Mouse (Mus musculus) layer of hippocampus, adult 2 months (tissue): ENCODE data around the gene Try10. TPM values are rescaled to one million over a fixed set of nuclear protein-coding genes. Genes with fewer than 3 reads are reported as not detected.
"Not testable (repeated sequence)": the region's sequence is repeated elsewhere in the genome, so short reads cannot be mapped to it uniquely, and the experiment has no call there.

Source experiments
- DNase-seq, 2 experiments: peaks; one replicate each; pipeline ENCODE4 v3.0.0; 2022; ENCODE audit warnings: low spot score in 2 of 2
- H3K27ac ChIP-seq: fragments of 200-600 bp; 2 replicates; pipeline ENCODE4 v1.8.1; 2022
- H3K4me3 ChIP-seq: fragments of 200-600 bp; 2 replicates; pipeline ENCODE4 v1.8.1; 2022; ENCODE audit warnings: mild to moderate bottlenecking
- CTCF ChIP-seq: fragments of 200-600 bp; conservative IDR thresholded peaks from 2 replicates; pipeline ENCODE4 v1.8.1; 2022; ENCODE audit warnings: antibody characterized with exemption, mild to moderate bottlenecking, moderate library complexity
- long read RNA-seq, 2 experiments: library from polyadenylated mRNA; stranded (forward); transcript quantifications; one replicate each; pipeline ENCODE4 v2.0.0; 2021; ENCODE audit warnings: borderline mapping rate in 2 of 2
- total RNA-seq, 2 experiments: library from RNA; stranded (reverse); gene quantifications; 2 replicates each; pipeline ENCODE4 v1.2.3; 2021

The Try10 gene
- total RNA-seq: not detected
- long read RNA-seq, experiment 1: 0 reads
- long read RNA-seq, experiment 2: 0 reads

- no peak for DNase-seq
- TF ChIP-seq CTCF: no peak
- H3K4me3 ChIP-seq: no peak within 1 kb of the TSS
- no peak within 1 kb of the TSS for H3K27ac ChIP-seq
These were observed at the start of gene Try10 for GRCm38 (mm10) chr6:41353932-41354331. Gene Try10, plus strand, starts transcription at chr6:41354105.

- not testable (repeated sequence) for DNase-seq
These were observed 37.2 kb upstream of the Try10 start, which contains the start of gene Try5 for GRCm38 (mm10) chr6:41316741-41317140. Gene Try5, minus strand, starts transcription at chr6:41316841.

GRCm38 (mm10) chr6:41373772-41374171 lies 19.9 kb downstream of the Try10 start:
- DNase-seq, H3K4me3 ChIP-seq, H3K27ac ChIP-seq: not testable (repeated sequence)

More at GRCm38 (mm10) chr6:41316741-41317140, 37.2 kb upstream of the Try10 start, which contains the start of gene Try5:
- not testable (repeated sequence) for H3K27ac ChIP-seq, H3K4me3 ChIP-seq

GRCm38 (mm10) chr6:41377578-41377977 lies 23.7 kb downstream of the Try10 start, which contains the start of gene Prss3:
Gene Prss3, minus strand, starts transcription at chr6:41377678.
- H3K27ac ChIP-seq, DNase-seq, H3K4me3 ChIP-seq: not testable (repeated sequence)

DNA sequence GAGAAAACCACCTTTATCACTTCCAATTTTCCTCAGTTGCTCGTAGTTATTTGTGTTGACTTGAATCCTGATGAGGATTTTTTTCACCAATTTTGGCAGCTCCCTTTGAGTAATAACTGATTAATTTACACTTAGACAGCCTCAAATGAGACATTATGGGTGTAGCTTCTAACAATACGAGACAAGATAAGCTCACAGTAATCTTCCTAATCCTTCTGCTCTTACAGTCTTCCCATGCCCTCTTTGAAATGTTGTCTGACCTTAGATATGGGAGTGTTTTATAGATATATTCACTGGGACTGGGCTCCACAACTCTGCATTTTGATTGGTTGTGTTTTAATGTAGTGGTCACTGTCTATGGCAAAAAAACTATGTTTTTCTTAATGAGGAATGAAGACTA lies 32.9 kb downstream of the Try10 start:
- H3K4me3 ChIP-seq: no peak overlapping the region
- H3K27ac ChIP-seq: no peak overlapping the region
- no peak for DNase-seq
- no peak for TF ChIP-seq CTCF

DNA sequence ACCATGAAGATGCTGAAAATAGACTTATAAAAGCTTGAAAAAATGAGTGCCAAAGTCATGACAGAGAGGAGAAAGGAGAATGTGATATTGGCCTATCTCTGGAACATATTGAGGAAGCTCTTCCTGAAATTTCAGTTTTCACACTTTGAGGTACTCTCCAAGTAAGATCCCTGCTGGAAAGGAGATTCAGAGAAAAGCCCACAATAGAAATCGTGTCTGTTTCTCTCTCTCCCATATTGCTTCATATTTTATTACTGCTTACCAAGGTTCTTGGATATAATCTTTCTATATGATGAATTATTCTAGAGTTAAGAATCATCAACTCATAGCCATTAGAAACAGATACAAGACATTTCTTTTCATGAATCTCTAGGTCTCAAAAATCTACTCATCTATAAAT lies 37.7 kb downstream of the Try10 start:
- not testable (repeated sequence) for DNase-seq, H3K4me3 ChIP-seq, H3K27ac ChIP-seq

DNA sequence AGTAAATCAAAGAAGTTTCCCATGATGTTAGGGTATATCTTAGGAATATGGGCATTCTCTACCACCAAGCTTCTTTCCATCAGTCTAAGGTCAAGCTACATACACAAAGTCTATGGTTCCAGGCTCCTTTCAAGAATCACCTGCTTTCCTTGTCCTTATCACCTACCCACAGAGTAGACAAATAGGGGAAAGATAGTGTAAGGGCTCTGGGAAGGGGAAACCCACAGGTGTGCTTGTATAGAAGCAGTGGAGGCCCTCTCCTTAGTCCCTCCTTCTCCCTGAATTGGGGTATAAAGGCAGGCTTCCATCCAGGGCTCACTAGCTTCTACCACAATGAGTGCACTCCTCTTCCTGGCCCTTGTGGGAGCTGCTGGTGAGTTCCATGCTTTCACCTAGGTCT lies 38.2 kb downstream of the Try10 start, which contains the start of gene Gm5771:
Gene Gm5771, plus strand, starts transcription at position 301 of the 400 bp plus-strand sequence.
- not testable (repeated sequence) for H3K4me3 ChIP-seq, DNase-seq, H3K27ac ChIP-seq

Other genes starting within 250 kb of the Try10 start
- gene Try4, start 51.8 kb upstream of the Try10 start, total RNA-seq: not detected
- gene Try5, start 37.3 kb upstream of the Try10 start, total RNA-seq: not detected
- gene Prss3, start 23.6 kb downstream of the Try10 start, total RNA-seq: not detected
- gene Gm5771, start 38.3 kb downstream of the Try10 start, total RNA-seq: not detected
- not detected for gene Gm10334, start 92.0 kb downstream of the Try10 start, total RNA-seq
- not detected for gene Prss1, start 104.8 kb downstream of the Try10 start, total RNA-seq
- not detected for gene Prss2, start 167.7 kb downstream of the Try10 start, total RNA-seq